Mouse (Mus musculus) small intestine, adult 2 months (tissue): ENCODE measurements around the gene Rapsn. TPM values are rescaled to one million over a fixed set of nuclear protein-coding genes. Genes with fewer than 3 reads are reported as not detected.

ENCODE experiments used
- H3K27ac ChIP-seq: fragments of 200-500 bp; 2 replicates; pipeline ENCODE4 v1.5.1; 2012; ENCODE audit warnings: low read depth, low read length, control low read depth, inconsistent platforms; ENCODE audit not compliant: insufficient read depth
- H3K27me3 ChIP-seq: fragments of 200-500 bp; 2 replicates; pipeline ENCODE4 v1.6.1; 2012; ENCODE audit warnings: mild to moderate bottlenecking, moderate library complexity, low read length, inconsistent platforms; ENCODE audit not compliant: control insufficient read depth, insufficient read depth
- H3K36me3 ChIP-seq: fragments of 200-500 bp; 2 replicates; pipeline ENCODE4 v1.6.1; 2012; ENCODE audit warnings: mild to moderate bottlenecking, low read length, control low read depth, inconsistent platforms; ENCODE audit not compliant: control insufficient read depth, insufficient read depth
- H3K4me1 ChIP-seq: fragments of 200-500 bp; 2 replicates; pipeline ENCODE4 v1.6.1; 2012; ENCODE audit warnings: low read length, inconsistent platforms, mixed read lengths; ENCODE audit not compliant: control insufficient read depth, insufficient read depth, insufficient read length
- H3K4me3 ChIP-seq: fragments of 200-500 bp; 2 replicates; pipeline ENCODE4 v1.5.1; 2012; ENCODE audit warnings: low read depth, mild to moderate bottlenecking, control low read depth, inconsistent platforms, low read length, moderate library complexity
- CTCF ChIP-seq: fragments of 200-500 bp; IDR thresholded peaks from 2 replicates; pipeline ENCODE4 v1.5.1; 2012; ENCODE audit warnings: low read depth, mild to moderate bottlenecking, control low read depth, inconsistent platforms, low read length, moderate library complexity, mixed read lengths; ENCODE audit not compliant: insufficient replicate concordance, insufficient read length; ENCODE audit errors: extremely low read depth
- POLR2A ChIP-seq: fragments of 200-500 bp; IDR thresholded peaks from 2 replicates; pipeline ENCODE4 v1.6.1; 2012; ENCODE audit warnings: low read depth, mild to moderate bottlenecking, control low read depth, inconsistent platforms, low read length, moderate library complexity
- WGBS: fragments of 180-500 bp; shearing (Covaris S2); methylation state at CpG from one replicate; pipeline ENCODE4 v1.1.7; 2018; 5-methylcytosine and 5-hydroxymethylcytosine counted together
- polyA plus RNA-seq: library from polyadenylated mRNA; depleted of rRNA; stranded (reverse); fragments of >200 nt; gene quantifications from 2 replicates; pipeline ENCODE4 v1.2.3, GENCODE M21; 2012

Rapsn gene
- polyA plus RNA-seq, 1 experiment, result 0.51 TPM

DNA sequence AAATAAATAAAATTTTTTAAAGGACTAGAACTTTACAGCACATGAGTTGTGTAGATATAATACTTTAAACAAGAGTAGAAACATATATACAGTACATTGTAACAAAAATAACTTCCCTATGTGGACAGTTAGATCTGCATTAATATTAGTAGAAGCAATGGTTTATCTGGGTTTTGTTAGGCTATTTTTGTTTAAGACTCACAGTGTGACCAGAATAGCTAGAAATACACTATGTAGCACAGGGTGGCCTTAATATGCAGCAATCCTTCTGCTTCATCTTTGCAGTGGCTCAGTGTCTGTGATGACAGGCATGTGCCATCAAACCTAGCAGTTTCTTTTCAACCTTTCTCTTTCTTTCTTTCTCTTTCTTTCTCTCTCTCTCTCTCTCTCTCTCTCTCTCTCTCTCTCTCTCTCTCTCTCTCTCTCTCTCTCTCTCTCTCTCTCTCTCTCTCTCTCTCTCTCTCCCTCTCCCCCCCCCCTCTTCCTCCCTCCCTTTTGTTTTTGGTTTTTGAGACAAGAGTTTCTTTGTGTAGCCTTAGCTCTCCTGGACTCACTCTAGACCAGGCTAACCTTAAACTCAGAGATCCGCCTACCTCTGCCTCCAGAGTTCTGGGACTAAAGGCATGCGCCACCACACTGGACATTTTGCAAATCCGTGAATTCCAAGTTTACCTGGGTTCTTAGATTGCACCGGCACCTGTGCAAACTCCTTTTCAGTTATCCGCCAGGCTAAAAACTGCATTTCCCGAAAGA lies 17.9 kb downstream of the Rapsn start:
- no peak for TF ChIP-seq POLR2A
- peak; percentile 10; the same call in 1 of the 2 replicates for TF ChIP-seq CTCF
- Histone ChIP-seq H3K4me1 (no peaks in the 10 kb centered on the region; the same call in 1 of the 2 replicates), H3K36me3 (peaks cover 30% of the 10 kb centered on the region), H3K27me3 (no peaks in the 10 kb centered on the region), H3K4me3 (peak overlapping the region; percentile 81), H3K27ac (no peak overlapping the region)
- WGBS, result 1% methylated on average over 6 of the region's 6 CpGs

DNA sequence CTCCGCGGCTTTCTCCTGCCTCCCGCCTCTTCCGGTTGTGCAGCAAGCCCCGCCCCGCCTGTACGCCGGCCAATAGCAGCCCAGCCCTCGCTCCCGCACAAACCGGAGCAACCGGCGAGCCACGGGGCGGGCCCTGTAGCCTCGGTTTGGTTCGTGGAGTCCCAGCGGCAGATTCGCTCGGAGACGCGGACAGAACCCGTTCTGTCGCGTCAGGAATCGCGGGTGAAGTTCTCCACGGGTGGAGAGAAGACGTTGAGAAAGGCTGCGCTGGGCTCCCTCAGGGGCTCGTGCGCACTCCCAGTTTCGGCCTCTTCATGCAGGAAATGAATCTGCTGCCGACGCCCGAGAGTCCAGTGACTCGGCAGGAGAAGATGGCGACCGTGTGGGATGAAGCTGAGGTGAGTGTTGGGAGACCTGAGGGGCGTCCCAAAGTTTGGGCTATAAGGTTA lies 18.5 kb downstream of the Rapsn start, which contains the start of gene Psmc3:
Psmc3 (plus strand) TSS at position 76 of the 449 bp plus-strand sequence.
- H3K27ac ChIP-seq, result peak within 1 kb of the TSS; percentile 84
- H3K27me3 ChIP-seq, result no peaks in the 10 kb centered on the region
- no peaks in the 10 kb centered on the region; the same call in 1 of the 2 replicates for H3K4me1 ChIP-seq
- peaks cover 35% of the 10 kb centered on the region for H3K36me3 ChIP-seq
- peak within 1 kb of the TSS; percentile 81 for H3K4me3 ChIP-seq
- TF ChIP-seq CTCF (no peak; the same call in 1 of the 2 replicates), POLR2A (peak; percentile 66; the same call in 1 of the 2 replicates)
- under 1% methylated on average over 40 of the region's 40 CpGs for whole genome bisulfite sequencing

GRCm38 (mm10) chr2:91058435-91058834 lies 23.0 kb downstream of the Rapsn start:
- peaks cover 66% of the 10 kb centered on the region for H3K36me3 ChIP-seq
- H3K27ac ChIP-seq, result no peak overlapping the region
- no peak for TF ChIP-seq POLR2A
- no peak for TF ChIP-seq CTCF
- H3K4me3 ChIP-seq, result no peak overlapping the region
- H3K27me3 ChIP-seq, result no peaks in the 10 kb centered on the region
- H3K4me1 ChIP-seq, result no peaks in the 10 kb centered on the region; the same call in 1 of the 2 replicates
- whole genome bisulfite sequencing, result 94% methylated on average over 5 of the region's 5 CpGs

GRCm38 (mm10) chr2:91059376-91059775 lies 24.0 kb downstream of the Rapsn start:
- no peaks in the 10 kb centered on the region for H3K27me3 ChIP-seq
- TF ChIP-seq CTCF, result no peak
- no peak for TF ChIP-seq POLR2A
- no peaks in the 10 kb centered on the region; the same call in 1 of the 2 replicates for H3K4me1 ChIP-seq
- H3K36me3 ChIP-seq, result peaks cover 75% of the 10 kb centered on the region
- WGBS, result 91% methylated on average over 2 of the region's 2 CpGs
- H3K27ac ChIP-seq, result no peak overlapping the region
- H3K4me3 ChIP-seq, result no peak overlapping the region

DNA sequence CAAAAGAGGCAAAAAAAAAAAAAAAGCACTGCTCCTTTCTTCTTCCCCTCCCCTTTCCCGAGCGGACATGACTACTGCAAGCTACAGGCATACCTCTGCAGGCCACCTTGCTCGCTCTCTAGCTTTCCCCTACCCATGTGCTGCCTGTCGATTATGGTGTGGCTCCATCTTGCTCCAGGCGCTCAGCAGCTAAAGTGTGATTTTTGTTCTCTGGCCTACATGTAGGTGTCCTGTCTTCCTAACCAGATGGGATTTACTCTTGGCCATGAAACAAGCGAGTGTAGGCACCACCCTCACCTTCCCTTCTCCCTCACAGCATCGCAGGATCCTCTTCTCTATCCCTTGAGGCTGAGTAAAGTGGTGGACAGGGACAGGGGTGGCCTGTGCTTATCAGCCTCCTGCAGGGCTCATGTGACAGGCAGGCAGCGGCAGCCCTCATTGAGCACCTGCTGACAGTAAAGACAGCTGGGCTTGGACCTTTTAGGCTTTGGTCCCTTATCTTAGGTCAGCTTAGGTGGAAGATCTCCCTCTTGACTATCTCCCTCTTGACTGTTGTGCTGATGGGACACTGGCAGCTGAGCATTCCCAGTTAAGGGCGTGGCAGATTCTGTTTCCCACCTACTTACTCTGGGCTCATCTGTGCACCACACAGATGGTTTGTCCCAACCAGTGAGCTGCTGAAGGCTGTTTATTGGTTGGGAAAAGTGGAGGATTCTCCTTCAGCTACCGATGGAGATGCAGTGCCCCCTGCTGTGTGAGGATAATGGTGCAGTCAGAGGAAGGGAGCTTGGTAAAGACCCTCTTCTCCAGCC lies 25.3 kb downstream of the Rapsn start:
- no peak overlapping the region for H3K4me3 ChIP-seq
- no peaks in the 10 kb centered on the region for H3K27me3 ChIP-seq
- peaks cover 69% of the 10 kb centered on the region for H3K36me3 ChIP-seq
- no peaks in the 10 kb centered on the region for H3K4me1 ChIP-seq
- no peak overlapping the region for H3K27ac ChIP-seq
- WGBS, result 81% methylated on average over 10 of the region's 10 CpGs
- TF ChIP-seq POLR2A (no peak), CTCF (peak; percentile 28; the same call in 1 of the 2 replicates)

GRCm38 (mm10) chr2:91061849-91062481 lies 26.5 kb downstream of the Rapsn start:
- Histone ChIP-seq H3K27ac (no peak overlapping the region), H3K36me3 (peaks cover 57% of the 10 kb centered on the region)

More at GRCm38 (mm10) chr2:91061849-91062481, 26.5 kb downstream of the Rapsn start:
- 77% methylated on average over 6 of the region's 6 CpGs for WGBS
- no peaks in the 10 kb centered on the region for H3K4me1 ChIP-seq
- TF ChIP-seq POLR2A (no peak), CTCF (no peak)
- H3K4me3 ChIP-seq, result no peak overlapping the region
- no peaks in the 10 kb centered on the region for H3K27me3 ChIP-seq
